Mouse (Mus musculus) erythroblast, embryonic 14.5 days (primary cell): Measurements from ENCODE around the gene Iqgap3.

Experiments used
- GATA1 ChIP-seq: IDR thresholded peaks from 2 replicates; pipeline ENCODE4 v1.6.1; 2012; ENCODE audit warnings: low read length, inconsistent platforms, mixed read lengths
- TAL1 ChIP-seq: IDR thresholded peaks from 3 replicates; pipeline ENCODE4 v1.6.1; 2012; ENCODE audit warnings: low read length, inconsistent platforms, mixed read lengths

- no peak for TF ChIP-seq TAL1
- no peak for TF ChIP-seq GATA1
Observed at GRCm38 (mm10) chr3:88057030-88057429, 24.7 kb upstream of the Iqgap3 start.
